Mouse (Mus musculus): ENCODE measurements at regions not wholly inside any gene's neighbourhood (a gene's known extent, or its start where the extent isn't known, plus 50 kb on each side); places are given as distances from the start of the nearest gene placed in this dataset.

DNA sequence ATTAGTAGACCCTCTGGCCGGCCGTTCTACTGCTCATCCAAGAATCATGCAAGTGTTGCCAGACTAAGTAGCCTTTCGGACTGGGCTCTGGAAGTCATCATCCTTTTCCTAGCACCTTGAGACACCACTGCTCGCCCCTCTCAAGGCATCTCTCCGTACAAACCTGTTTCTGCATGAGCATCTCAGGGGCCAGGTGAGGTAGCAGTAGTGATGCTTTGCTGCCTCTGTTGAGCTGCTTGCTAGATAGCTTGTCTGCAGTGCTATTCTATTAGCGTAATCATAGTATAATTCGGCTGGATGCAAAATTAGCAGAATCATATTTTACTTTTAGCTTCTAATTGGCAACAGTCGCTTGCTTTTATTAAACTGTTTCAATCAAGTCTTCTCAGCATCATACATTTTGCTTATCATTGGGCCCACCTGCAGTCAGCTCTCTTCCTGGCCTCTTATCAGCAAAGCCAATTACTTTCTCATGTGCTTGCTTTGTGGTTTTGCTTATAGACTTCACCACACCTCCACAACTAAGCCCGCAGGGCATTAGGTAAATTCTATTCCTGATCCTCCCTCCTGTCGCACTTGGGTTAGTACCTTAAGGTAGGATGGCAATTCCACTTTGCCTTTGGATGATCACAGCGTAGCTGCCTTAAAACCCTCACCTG lies 621.1 kb upstream of the Fam92a start:
- no peak for TF ChIP-seq MYOG (IDR thresholded peaks at IDR 0.05; ENCODE audit: control insufficient read depth, extremely low read depth, insufficient read length)
- TF ChIP-seq CTCF (IDR thresholded peaks at IDR 0.05; ENCODE audit: control insufficient read depth, insufficient read depth, insufficient read length): no peak
